Mouse (Mus musculus) urinary bladder, postnatal 4 days (tissue): Measurements from ENCODE around the gene H1foo.

Experiments used
- DNase-seq, 2 experiments: peaks; one replicate each; pipeline ENCODE4 v3.0.0; 2021 to 2022; ENCODE audit warnings: low spot score in 2 of 2

Gene H1foo

GRCm38 (mm10) chr6:115961743-115962142, 17.0 kb downstream of the H1foo start:
- DNase-seq: no peak

DNA sequence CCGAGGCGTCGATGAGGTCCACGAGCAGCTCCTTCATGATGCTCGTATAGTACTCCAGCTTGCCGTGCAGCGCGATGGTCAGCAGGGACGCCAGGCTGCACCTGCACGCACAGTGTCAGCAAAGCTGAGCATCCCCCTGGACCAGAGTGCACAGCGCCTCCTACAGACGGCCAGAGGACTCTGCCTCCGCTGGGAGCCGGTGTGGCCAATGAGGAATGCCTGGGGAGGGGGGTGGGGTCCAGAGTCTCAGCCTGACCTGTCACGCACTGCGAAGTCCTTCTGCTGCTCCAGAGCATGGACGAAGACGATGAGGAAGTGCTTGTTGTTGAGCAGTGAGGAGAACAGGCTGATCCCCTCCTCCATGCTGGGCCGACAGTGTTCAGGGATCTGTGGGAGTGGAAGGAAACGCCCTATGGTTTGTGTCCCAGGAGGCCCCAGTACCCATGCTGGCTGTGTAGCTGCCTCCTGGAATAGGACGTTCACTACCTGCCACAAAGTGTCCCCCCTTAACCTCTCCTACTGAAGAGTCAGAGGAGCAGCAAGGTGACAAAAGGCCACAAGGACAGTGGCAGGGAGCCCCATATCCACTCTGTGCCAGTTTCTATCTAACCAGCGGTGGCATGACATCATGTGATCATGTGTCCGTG, 17.8 kb downstream of the H1foo start:
- no peak for DNase-seq

- DNase-seq: no peak
Measured at GRCm38 (mm10) chr6:115963656-115964055, 18.9 kb downstream of the H1foo start.

GRCm38 (mm10) chr6:115966227-115966966, 21.7 kb downstream of the H1foo start:
- DNase-seq: no peak

- no peak for DNase-seq
Measured at GRCm38 (mm10) chr6:115967291-115967880, 22.6 kb downstream of the H1foo start.

- DNase-seq: no peak
Measured at GRCm38 (mm10) chr6:115968086-115968485, 23.3 kb downstream of the H1foo start.

GRCm38 (mm10) chr6:115968700-115969099, 24.0 kb downstream of the H1foo start:
- no peak for DNase-seq

DNA sequence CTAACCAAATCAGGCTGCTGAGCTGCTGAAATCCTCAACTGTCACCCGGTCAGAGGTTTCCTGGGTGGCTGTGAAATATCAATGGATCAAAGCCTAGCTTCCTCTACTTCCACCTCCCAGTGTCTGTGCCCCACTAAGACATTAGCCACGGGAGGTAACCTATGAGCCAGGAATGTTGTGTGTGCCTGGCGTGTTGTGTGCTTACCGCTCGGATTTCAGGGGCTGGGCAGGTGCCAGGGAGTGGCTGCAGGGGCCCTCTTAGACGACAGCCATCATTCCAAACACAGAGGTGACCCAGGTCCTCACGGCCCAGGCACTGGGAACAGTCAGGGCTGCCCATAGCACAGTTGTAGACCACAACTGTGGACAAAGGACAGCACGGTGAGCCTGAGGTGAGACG, 24.4 kb downstream of the H1foo start:
- DNase-seq: no peak

- DNase-seq: no peak
Measured at GRCm38 (mm10) chr6:115969952-115970351, 25.2 kb downstream of the H1foo start.

DNA sequence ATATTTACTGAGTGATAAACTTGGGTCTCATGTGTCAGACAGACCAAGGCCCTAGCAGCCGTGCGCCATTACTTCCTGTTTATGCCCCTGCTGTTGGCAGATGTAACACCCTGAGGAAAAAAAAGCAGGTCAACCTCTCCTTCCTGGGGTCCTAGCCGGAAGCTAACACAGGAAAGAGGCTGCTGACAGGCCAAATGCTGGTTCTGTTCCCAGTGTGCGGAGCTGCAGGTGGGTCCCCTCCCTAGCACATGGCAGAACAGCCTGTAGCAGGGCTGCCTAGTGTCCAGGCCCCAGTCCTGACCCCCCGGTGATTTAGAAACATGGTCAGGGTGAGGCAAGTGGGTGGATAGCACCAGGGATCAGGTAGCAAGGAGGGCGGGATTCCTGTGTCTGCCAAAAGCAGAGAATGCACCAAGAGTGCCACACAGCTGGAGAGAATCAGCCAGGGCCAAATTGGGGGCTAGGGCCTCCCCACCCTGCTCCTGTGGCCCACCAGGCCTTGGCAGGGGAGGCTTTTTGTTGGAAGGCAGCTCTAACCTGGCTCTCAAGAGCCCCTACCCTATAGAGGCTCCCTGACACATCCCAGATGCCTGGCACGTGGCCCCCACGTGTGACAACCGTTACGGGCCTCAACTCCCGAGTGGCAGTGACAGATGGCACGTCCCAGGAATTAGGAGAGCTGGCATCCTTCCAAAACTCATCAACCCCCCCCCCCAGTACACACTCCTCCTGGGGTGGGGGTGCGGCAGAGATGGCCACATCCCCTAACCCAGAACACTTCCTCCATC, 26.7 kb downstream of the H1foo start:
- DNase-seq: no peak

- no peak for DNase-seq
Measured at GRCm38 (mm10) chr6:115972083-115972764, 27.5 kb downstream of the H1foo start.

GRCm38 (mm10) chr6:115973139-115973875, 28.6 kb downstream of the H1foo start:
- no peak for DNase-seq

GRCm38 (mm10) chr6:115973881-115974662, 29.3 kb downstream of the H1foo start:
- no peak for DNase-seq

DNA sequence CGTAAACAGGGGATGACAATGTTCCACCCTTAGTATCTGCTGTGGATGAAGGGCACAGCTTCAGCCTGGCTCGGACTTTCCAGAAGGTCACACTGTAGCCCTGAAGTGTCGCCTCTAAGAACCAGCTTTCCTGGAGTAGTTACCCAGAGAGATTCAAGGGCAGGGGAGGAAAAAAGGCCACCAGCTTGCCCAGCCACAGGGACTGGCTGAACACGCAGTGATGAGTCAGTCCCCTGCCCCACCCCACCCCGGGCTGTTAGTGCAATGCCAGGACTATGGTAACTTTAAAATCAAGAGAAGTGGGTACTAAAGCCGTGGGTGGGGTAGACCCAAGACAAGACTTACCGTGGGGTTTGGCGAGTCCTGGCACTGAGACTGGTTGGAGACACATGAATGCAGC, 30.9 kb downstream of the H1foo start:
- DNase-seq: no peak

GRCm38 (mm10) chr6:115977810-115978209, 33.1 kb downstream of the H1foo start:
- no peak for DNase-seq

DNA sequence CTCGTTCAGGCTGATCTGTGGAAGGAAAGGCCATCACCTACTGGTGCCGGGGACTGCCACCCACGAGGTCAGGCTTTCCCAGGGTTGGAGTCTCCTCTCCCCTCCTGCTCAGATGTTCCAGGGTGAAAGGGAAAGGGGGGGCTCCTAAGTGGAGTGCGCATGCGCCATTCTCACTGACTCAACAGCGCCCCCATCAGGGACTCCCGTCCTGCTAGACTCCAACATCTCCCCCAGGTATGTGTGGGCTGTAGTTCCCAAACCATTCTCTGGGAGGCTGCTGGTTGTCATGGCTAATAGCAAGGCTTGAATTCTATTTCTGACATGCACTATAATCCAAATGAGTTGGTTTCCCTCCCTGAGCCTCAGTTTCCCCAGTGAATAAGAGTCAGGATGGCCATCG, 33.9 kb downstream of the H1foo start:
- DNase-seq: no peak

- DNase-seq: no peak
Measured at GRCm38 (mm10) chr6:115982889-115983288, 38.2 kb downstream of the H1foo start.

GRCm38 (mm10) chr6:115983306-115984038, 38.7 kb downstream of the H1foo start:
- DNase-seq: no peak

GRCm38 (mm10) chr6:115984580-115984979, 39.8 kb downstream of the H1foo start:
- no peak for DNase-seq
